Mouse (Mus musculus): ENCODE measurements around the gene Wasf2.
A peak's percentile ranks its signal among the peaks of the same experiment; 100 is the strongest.

DNA sequence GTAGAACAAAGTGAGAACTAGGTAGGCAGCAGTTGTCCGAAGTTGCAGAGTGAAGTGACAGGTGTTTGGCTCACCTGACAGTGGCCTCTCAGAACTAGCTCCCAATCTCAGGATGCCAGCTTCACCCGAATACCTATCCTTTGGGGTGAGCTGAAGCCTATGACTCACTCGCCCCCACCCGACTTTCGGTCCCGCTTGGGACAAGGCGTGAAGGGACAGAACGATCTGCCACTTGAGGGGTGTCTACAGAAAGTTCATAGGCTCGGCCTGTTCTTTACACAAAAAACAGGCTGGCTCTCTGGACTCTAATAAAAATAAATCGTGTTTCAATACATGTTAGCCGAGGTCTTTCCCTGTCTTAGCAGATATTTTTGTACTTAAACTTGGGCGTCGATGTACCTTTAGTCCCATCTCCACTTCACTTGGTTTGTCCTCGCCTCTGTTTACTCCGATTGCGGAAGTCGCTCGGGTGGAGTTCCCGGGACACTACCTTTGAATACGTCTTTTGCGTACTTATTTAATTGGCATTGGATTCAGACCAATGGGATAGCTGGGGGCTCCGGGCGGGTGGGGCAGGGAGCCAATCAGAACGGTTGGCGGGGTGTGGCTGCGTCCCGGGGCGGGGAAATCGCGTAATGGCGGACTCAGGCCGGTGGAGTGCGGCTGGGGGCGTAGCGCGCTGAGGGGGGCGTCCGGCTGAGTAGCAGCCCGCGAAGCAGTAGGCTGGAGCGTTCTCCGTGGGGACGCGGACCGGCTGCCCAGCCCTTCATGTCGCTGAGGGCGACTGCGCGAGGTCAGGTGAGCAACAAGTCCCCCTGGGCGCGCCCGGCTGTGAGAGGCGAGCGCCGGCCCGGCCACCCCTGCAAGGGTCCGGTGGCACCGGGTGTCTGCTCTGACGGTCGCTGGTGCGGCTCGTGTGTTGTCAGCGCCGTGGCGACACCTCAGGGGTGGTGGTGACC, at the start of gene Wasf2:
- peak; percentile 89 for TF ChIP-seq POLR2A (IDR thresholded peaks at IDR 0.05; ENCODE audit: low read depth, low read length)
- peak; percentile 3; the same call in 1 of the 2 replicates for TF ChIP-seq CTCF (IDR thresholded peaks at IDR 0.05; ENCODE audit: extremely low read depth, insufficient read length, insufficient replicate concordance, low read depth, low read length)

Data from small intestine, adult 2 months (tissue).